Mouse (Mus musculus) B cell, adult 67 days (primary cell): ENCODE measurements around the gene Mapk8ip3. TPM values are rescaled to one million over a fixed set of nuclear protein-coding genes. Genes with fewer than 3 reads are reported as not detected.

Source experiments
- total RNA-seq, 2 experiments: library from RNA; stranded (reverse); gene quantifications; 4 replicates each; pipeline ENCODE4 v1.2.4; 2023

Mapk8ip3 gene
- total RNA-seq, result 100 to 1,000 TPM; 234 to 243 TPM

GRCm38 (mm10) chr17:24936259-24937237, at the start of gene Mapk8ip3:
Gene Mapk8ip3 (minus strand): TSS chr17:24936977.

GRCm38 (mm10) chr17:24960135-24960851, 23.5 kb upstream of the Mapk8ip3 start, which contains the start of gene Jpt2:
Gene Jpt2 (minus strand): TSS chr17:24960689.

GRCm38 (mm10) chr17:24896241-24896992, 40.4 kb downstream of the Mapk8ip3 start, which contains the start of gene Nme3:
Gene Nme3 (plus strand): TSS chr17:24896500.

GRCm38 (mm10) chr17:24894995-24895547, 41.7 kb downstream of the Mapk8ip3 start, which contains the start of the genes Eme2 and Mrps34:
Gene Eme2 (minus strand): TSS chr17:24895087.
Gene Mrps34 (plus strand): TSS chr17:24895116.

GRCm38 (mm10) chr17:24886134-24886931, 50.4 kb downstream of the Mapk8ip3 start, which contains the start of the genes Nubp2 and Spsb3:
Gene Nubp2 (minus strand): TSS chr17:24886349.
Gene Spsb3 (plus strand): TSS chr17:24886643.

GRCm38 (mm10) chr17:24865776-24866175, 71.0 kb downstream of the Mapk8ip3 start, which contains the start of gene Igfals:
Gene Igfals (plus strand): TSS chr17:24865997.

GRCm38 (mm10) chr17:24850065-24850772, 86.6 kb downstream of the Mapk8ip3 start, which contains the start of gene Fahd1:
Gene Fahd1 (minus strand): TSS chr17:24850364.

Other genes starting within 250 kb of the Mapk8ip3 start
- gene Syngr3, start 247.0 kb downstream of the Mapk8ip3 start, total RNA-seq, result under 1 TPM in 1 of 2 experiments, not detected in 1; 0.50 TPM
- gene Gfer, start 240.8 kb downstream of the Mapk8ip3 start, total RNA-seq, result 10 to 100 TPM; 15.8 to 17.5 TPM
- 1 to 10 TPM; 5.5 to 7.4 TPM for gene Noxo1, start 240.7 kb downstream of the Mapk8ip3 start, total RNA-seq
- 10 to 100 TPM; 30.5 to 32.5 TPM for gene Tbl3, start 229.3 kb downstream of the Mapk8ip3 start, total RNA-seq
- not detected for gene Rnf151, start 218.9 kb downstream of the Mapk8ip3 start, total RNA-seq
- gene Rps2, start 218.9 kb downstream of the Mapk8ip3 start, total RNA-seq, result 1,000 to 10,000 TPM; 1,102 to 1,132 TPM
- gene Ndufb10, start 212.5 kb downstream of the Mapk8ip3 start, total RNA-seq, result 10 to 100 TPM; 67.1 to 79.0 TPM
- gene Rpl3l, start 209.2 kb downstream of the Mapk8ip3 start, total RNA-seq, result not detected
- 10 to 100 TPM; 31.6 to 34.3 TPM for gene Msrb1, start 200.3 kb downstream of the Mapk8ip3 start, total RNA-seq
- gene Hs3st6, start 184.0 kb downstream of the Mapk8ip3 start, total RNA-seq, result not detected
- gene Meiob, start 132.7 kb downstream of the Mapk8ip3 start, total RNA-seq, result not detected
- 10 to 100 TPM; 29.9 to 32.6 TPM for gene Hagh, start 96.8 kb downstream of the Mapk8ip3 start, total RNA-seq
- 1 to 10 TPM; 1.8 to 2.6 TPM for gene Fahd1, start 86.6 kb downstream of the Mapk8ip3 start, total RNA-seq
- gene Igfals, start 71.0 kb downstream of the Mapk8ip3 start, total RNA-seq, result 1 to 10 TPM in 1 of 2 experiments, under 1 TPM in 1; 0.80 to 1.3 TPM
- gene Nubp2, start 50.6 kb downstream of the Mapk8ip3 start, total RNA-seq, result 10 to 100 TPM; 61.9 to 68.8 TPM
- gene Spsb3, start 50.3 kb downstream of the Mapk8ip3 start, total RNA-seq, result 10 to 100 TPM; 36.0 to 40.1 TPM
- 10 to 100 TPM; 68.9 to 86.2 TPM for gene Eme2, start 41.9 kb downstream of the Mapk8ip3 start, total RNA-seq
- gene Mrps34, start 41.9 kb downstream of the Mapk8ip3 start, total RNA-seq, result 10 to 100 TPM; 25.7 to 31.4 TPM
- gene Nme3, start 40.5 kb downstream of the Mapk8ip3 start, total RNA-seq, result 10 to 100 TPM; 31.9 to 34.5 TPM
- gene Jpt2, start 23.7 kb upstream of the Mapk8ip3 start, total RNA-seq, result 10 to 100 TPM; 40.5 to 45.8 TPM
- 10 to 100 TPM; 36.0 to 42.6 TPM for gene Cramp1l, start 78.8 kb upstream of the Mapk8ip3 start, total RNA-seq
- 10 to 100 TPM; 63.5 to 65.4 TPM for gene Ift140, start 79.1 kb upstream of the Mapk8ip3 start, total RNA-seq
- gene Tmem204, start 146.6 kb upstream of the Mapk8ip3 start, total RNA-seq, result not detected
- 10 to 100 TPM; 42.1 to 47.6 TPM for gene Telo2, start 179.0 kb upstream of the Mapk8ip3 start, total RNA-seq
- gene Ptx4, start 183.8 kb upstream of the Mapk8ip3 start, total RNA-seq, result not detected
- 10 to 100 TPM; 39.5 to 41.6 TPM for gene Clcn7, start 196.4 kb upstream of the Mapk8ip3 start, total RNA-seq
- under 1 TPM; 0.30 to 0.38 TPM for gene Ccdc154, start 225.5 kb upstream of the Mapk8ip3 start, total RNA-seq
- not detected for gene Gm38655, start 238.5 kb upstream of the Mapk8ip3 start, total RNA-seq
- gene BC003965, start 247.6 kb upstream of the Mapk8ip3 start, total RNA-seq, result 10 to 100 TPM; 17.6 to 19.4 TPM